Mouse (Mus musculus): Measurements from ENCODE around the gene Sos2. TPM values are rescaled to one million over a fixed set of nuclear protein-coding genes. Genes with fewer than 3 reads are reported as not detected.

Sos2 gene
- 5.0 and 5.6 TPM in 2 replicates for polyA plus RNA-seq (2015; fragmentation: Nextera tagmentation; extraction: Ambion mirVana)

DNA sequence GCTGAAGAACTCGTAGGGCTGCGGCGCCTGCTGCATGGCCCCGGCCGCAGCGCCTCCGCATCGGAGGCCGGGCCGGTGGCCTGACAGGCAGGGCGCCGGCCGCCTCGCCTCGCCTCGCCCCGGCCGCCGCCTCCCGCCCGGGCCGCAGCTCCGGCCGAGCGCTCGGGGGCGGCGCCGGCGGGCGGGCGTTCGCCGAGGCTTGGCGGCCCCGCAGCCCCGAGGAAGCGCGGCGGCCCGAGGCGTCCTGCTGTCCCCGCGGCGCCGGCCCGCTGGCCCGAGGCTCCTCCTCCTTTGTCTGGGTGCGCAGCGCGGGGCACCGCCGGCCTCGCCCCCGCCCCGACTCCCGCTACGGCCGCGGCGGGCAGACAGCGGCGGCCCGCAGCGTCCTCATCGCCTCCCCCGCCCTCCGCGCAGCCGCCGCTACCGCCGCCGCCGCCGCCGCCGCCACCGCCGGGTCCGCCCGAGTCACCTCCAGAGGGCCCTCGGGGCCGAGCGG is at the start of gene Sos2:
Sos2 (minus strand) TSS at position 287 of the 496 bp plus-strand sequence.

DNA sequence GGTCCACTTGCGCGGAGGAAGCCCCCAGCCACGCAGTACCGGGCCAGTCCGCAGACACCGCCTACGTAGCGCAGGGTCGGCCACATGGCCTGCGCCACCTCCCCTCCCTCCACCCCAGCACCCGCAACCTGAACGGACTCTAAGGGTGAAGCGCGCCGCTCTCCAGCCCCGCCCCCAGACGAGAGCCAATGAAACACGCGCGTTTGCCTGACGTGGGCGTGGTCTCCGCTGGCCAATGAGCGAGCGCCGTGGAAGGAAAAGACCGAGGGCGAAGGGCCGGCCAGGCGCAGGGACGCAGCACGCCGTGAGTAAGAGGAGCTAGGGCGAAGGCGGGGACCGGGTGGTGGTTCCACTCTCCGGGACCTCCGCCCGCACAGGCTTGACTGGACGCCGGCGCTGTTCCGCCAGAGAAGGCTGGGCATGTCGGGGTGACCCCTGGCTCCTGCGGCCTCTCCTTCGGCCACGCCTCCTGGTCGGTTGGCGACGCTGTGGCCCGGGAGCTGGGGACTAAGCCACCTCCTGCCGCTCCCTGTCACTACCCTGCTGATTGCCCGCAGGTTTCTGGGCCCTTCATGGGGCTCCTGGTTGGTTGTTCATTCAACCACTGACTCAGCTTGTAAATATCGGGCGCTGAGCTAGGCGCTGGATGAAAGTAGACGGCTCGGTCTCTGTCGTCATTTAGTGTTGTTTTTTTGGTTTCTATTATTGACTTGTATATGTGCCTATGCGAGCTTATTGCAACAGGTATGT is 43.2 kb upstream of the Sos2 start, which contains the start of the genes L2hgdh and Atp5s:
L2hgdh (minus strand) TSS at position 163 of the 750 bp plus-strand sequence.
Atp5s (plus strand) TSS at position 240 of the 750 bp plus-strand sequence.

GRCm38 (mm10) chr12:69582613-69583269 is 98.9 kb downstream of the Sos2 start, which contains the start of gene Vcpkmt:
Vcpkmt (minus strand) TSS chr12:69583028.

Small RNAs within 50 kb of the gene (microRNA-seq; reads per million reads assigned to microRNA genes)
- gene Gm23018, result not detected

Other genes with a start within 250 kb of the Sos2 start
- gene Vcpkmt, start 98.8 kb downstream of the Sos2 start, polyA plus RNA-seq (2015; fragmentation: Nextera tagmentation; extraction: Ambion mirVana), result 13.9 and 14.6 TPM in 2 replicates
- 5.3 and 5.9 TPM in 2 replicates for gene L2hgdh, start 43.0 kb upstream of the Sos2 start, polyA plus RNA-seq (2015; fragmentation: Nextera tagmentation; extraction: Ambion mirVana)
- gene Atp5s, start 43.1 kb upstream of the Sos2 start, polyA plus RNA-seq (2015; fragmentation: Nextera tagmentation; extraction: Ambion mirVana), result 15.5 and 16.5 TPM in 2 replicates
- gene Cdkl1, start 109.4 kb upstream of the Sos2 start, polyA plus RNA-seq (2015; fragmentation: Nextera tagmentation; extraction: Ambion mirVana), result 6.3 and 8.5 TPM in 2 replicates
- gene Atl1, start 210.8 kb upstream of the Sos2 start, polyA plus RNA-seq (2015; fragmentation: Nextera tagmentation; extraction: Ambion mirVana), result 3.9 and 6.8 TPM in 2 replicates
- gene Map4k5, start 211.3 kb upstream of the Sos2 start, polyA plus RNA-seq (2015; fragmentation: Nextera tagmentation; extraction: Ambion mirVana), result 20.9 and 23.9 TPM in 2 replicates

Data from urinary bladder, postnatal 0 days (tissue).